Mouse (Mus musculus) heart, postnatal 0 days (tissue): ENCODE data around the gene Nudt3.

Experiments
- CTCF ChIP-seq: IDR thresholded peaks from 2 replicates; pipeline ENCODE4 v1.5.1; 2016; ENCODE audit warnings: antibody characterized with exemption, control low read depth, low read depth
- EP300 ChIP-seq: IDR thresholded peaks from 2 replicates; pipeline ENCODE4 v1.6.1; 2016; ENCODE audit warnings: antibody characterized with exemption, low read depth

DNA sequence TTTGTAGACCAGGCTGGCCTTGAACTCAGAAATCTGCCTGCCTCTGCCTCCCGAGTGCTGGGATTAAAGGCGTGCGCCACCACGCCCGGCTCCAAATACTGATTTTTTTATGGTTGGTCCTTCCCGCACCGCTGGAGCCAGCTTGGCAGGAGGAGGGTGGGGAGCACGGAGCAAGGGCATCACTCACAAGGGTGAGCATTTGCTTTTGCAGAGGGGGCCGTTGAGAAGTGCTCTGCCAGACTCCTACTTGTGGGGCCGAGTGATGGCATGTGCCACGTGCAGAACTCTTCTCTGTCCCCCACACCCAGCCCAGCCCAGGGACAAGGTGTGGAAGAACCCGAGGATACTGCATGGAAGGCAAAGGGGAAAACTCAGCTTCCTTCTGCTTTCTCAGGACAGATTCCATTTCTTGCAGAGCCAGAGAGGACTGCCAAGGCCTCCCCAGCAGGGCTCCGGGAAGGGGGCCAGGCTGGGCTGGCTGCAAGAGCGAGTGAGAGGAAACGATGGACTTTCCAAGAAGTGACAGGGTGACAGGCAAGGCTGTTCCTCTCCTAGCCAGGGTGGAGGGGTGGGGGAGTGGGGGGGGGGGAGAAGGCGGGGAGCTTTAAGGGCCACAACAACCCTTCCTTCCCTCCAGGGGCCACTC, 48.7 kb downstream of the Nudt3 start:
- no peak for TF ChIP-seq CTCF
- no peak for TF ChIP-seq EP300
